Mouse (Mus musculus) spleen, adult 2 months (tissue): ENCODE measurements around the gene Rcan2. TPM values are rescaled to one million over a fixed set of nuclear protein-coding genes. Genes with fewer than 3 reads are reported as not detected.

Experiments used
- DNase-seq, 2 experiments: peaks; one replicate each; pipeline versions ENCODE4 v3.0.0 to v3.0.0-alpha.2; 2012 to 2021; ENCODE audit warnings: low spot score in 2 of 2, low read depth in 1 of 2
- H3K27ac ChIP-seq: fragments of 200-500 bp; 2 replicates; pipeline ENCODE4 v1.5.1; 2012; ENCODE audit warnings: low read length, inconsistent platforms; ENCODE audit not compliant: insufficient read depth
- H3K27me3 ChIP-seq: fragments of 200-500 bp; 2 replicates; pipeline ENCODE4 v1.6.1; 2012; ENCODE audit warnings: mild to moderate bottlenecking, moderate library complexity, low read length, inconsistent platforms; ENCODE audit not compliant: control insufficient read depth, insufficient read depth
- H3K36me3 ChIP-seq: fragments of 200-500 bp; 2 replicates; pipeline ENCODE4 v1.6.1; 2012; ENCODE audit warnings: mild to moderate bottlenecking, low read length, inconsistent platforms; ENCODE audit not compliant: control insufficient read depth, insufficient read depth
- H3K4me1 ChIP-seq: fragments of 200-500 bp; 2 replicates; pipeline ENCODE4 v1.6.1; 2011; ENCODE audit warnings: inconsistent platforms; ENCODE audit not compliant: control insufficient read depth, insufficient read depth, insufficient read length
- H3K4me3 ChIP-seq: fragments of 200-500 bp; 2 replicates; pipeline ENCODE4 v1.5.1; 2011; ENCODE audit warnings: mild to moderate bottlenecking, inconsistent platforms; ENCODE audit not compliant: insufficient read depth, insufficient read length; ENCODE audit errors: extremely low read depth
- CTCF ChIP-seq: fragments of 200-500 bp; IDR thresholded peaks from 2 replicates; pipeline ENCODE4 v1.5.1; 2011; ENCODE audit warnings: mild to moderate bottlenecking, inconsistent platforms; ENCODE audit not compliant: insufficient read depth, insufficient read length, insufficient replicate concordance; ENCODE audit errors: extremely low read depth
- POLR2A ChIP-seq: fragments of 200-500 bp; IDR thresholded peaks from 2 replicates; pipeline ENCODE4 v1.6.1; 2011; ENCODE audit warnings: low read depth, low read length, inconsistent platforms
- WGBS: fragments of 180-500 bp; shearing (Covaris S2); methylation state at CpG from one replicate; pipeline ENCODE4 v1.1.7; 2018; 5-methylcytosine and 5-hydroxymethylcytosine counted together
- polyA plus RNA-seq: library from polyadenylated mRNA; depleted of rRNA; stranded (reverse); fragments of >200 nt; gene quantifications from 2 replicates; pipeline ENCODE4 v1.2.3, GENCODE M21; 2012

Gene Rcan2
- polyA plus RNA-seq, 1 experiment = 1.4 TPM

DNA sequence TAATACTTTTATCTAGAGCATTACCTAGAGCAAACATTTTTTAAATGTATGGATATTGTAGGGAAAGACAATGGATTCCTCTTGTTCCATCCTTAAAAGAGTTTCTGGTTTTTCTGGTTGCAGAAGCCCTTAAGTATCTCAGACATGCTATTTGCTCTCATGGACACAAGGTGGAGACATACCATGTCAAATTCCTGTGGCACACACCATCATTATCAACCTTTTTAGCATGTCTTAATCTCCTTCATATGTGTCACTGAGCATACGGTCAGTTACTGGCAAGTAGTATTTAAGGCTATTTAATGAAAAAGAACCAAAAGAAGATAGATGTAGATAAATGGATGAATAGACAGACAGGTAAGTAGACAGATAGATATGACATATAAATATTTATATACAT is 81.9 kb downstream of the Rcan2 start:
- Histone ChIP-seq H3K27ac (no peak overlapping the region), H3K36me3 (no peaks in the 10 kb centered on the region), H3K4me1 (no peaks in the 10 kb centered on the region), H3K4me3 (no peak overlapping the region), H3K27me3 (no peaks in the 10 kb centered on the region)
- DNase-seq = no peak
- no peak for TF ChIP-seq CTCF
- WGBS = 30% methylated on average over 1 of the region's 1 CpGs

DNA sequence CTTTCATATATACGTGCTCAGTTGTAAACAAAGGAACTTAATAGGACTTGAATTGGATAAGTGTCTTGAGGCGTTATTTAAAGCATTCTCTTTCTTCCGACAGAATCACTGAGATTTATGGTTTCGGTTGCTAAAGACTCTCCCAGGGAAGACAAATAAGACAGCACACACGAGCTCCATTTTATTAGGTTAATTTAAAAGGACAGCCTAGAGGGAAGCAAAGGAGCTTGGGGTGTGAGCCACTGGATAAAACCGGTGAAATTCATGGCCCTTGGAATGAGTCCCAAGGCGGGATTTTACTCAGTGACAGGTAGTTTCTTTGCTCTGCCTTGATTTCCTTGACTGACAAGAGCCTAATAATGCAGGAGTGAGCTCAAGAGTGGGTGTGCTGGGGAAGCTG is 85.1 kb downstream of the Rcan2 start:
- Histone ChIP-seq H3K4me3 (no peak overlapping the region), H3K27me3 (no peaks in the 10 kb centered on the region), H3K27ac (no peak overlapping the region), H3K4me1 (no peaks in the 10 kb centered on the region), H3K36me3 (no peaks in the 10 kb centered on the region)
- DNase-seq = no peak
- 82% methylated on average over 7 of the region's 7 CpGs for WGBS
- TF ChIP-seq POLR2A (no peak), CTCF (no peak)

DNA sequence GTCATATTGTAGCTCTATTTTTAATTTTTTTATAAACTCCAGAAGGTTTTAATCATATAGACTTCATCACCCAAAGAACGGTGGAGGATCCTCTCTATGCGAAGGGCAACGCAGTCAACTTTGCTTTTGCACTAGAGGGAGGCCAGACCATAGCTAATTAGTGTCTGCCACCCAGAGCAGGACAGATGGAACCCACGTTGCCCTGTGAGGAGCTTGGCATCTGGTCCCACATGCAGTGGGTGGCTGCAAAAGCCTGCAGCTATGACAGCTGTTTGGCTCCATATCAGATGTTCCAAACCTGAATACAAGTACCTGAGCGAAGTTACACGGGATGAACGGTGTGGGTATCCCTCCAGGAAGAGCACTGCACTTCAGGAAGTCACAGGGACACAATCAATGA is 86.8 kb downstream of the Rcan2 start:
- no peaks in the 10 kb centered on the region for H3K27me3 ChIP-seq
- H3K4me3 ChIP-seq = no peak overlapping the region
- no peak for TF ChIP-seq CTCF
- no peak for TF ChIP-seq POLR2A
- no peak for DNase-seq
- 82% methylated on average over 7 of the region's 7 CpGs for WGBS
- no peaks in the 10 kb centered on the region for H3K4me1 ChIP-seq
- no peaks in the 10 kb centered on the region for H3K36me3 ChIP-seq
- H3K27ac ChIP-seq = no peak overlapping the region

DNA sequence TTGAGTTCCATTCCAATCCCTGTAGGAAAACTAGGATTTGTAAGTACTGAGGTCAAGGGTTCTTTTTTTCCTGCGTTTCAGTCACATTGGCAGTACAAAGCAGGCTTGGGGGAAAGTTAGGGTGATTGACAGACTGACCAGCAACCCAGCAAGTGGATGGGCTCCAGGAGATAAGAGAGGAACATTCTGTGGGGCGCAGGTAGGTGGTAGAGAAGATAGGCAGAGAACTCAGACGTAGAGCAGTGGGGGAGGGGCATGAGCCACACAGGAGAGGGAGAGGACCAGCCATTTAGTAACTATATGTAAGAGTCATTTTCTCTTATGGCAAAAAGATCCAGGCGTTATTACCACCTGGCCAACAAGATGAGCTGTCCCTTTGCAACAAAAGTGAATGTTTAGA is 96.2 kb downstream of the Rcan2 start:
- 77% methylated on average over 4 of the region's 4 CpGs for WGBS
- Histone ChIP-seq H3K27me3 (no peaks in the 10 kb centered on the region), H3K36me3 (no peaks in the 10 kb centered on the region), H3K27ac (no peak overlapping the region), H3K4me1 (no peaks in the 10 kb centered on the region), H3K4me3 (no peak overlapping the region)
- TF ChIP-seq CTCF (no peak), POLR2A (no peak)
- no peak for DNase-seq

GRCm38 (mm10) chr17:43899405-43900092 is 98.4 kb downstream of the Rcan2 start:
- Histone ChIP-seq H3K27me3 (no peaks in the 10 kb centered on the region), H3K4me3 (no peak overlapping the region), H3K36me3 (no peaks in the 10 kb centered on the region), H3K27ac (no peak overlapping the region), H3K4me1 (no peaks in the 10 kb centered on the region)
- no peak for DNase-seq
- WGBS = 90% methylated on average over 4 of the region's 4 CpGs
- TF ChIP-seq POLR2A = no peak
- no peak for TF ChIP-seq CTCF

DNA sequence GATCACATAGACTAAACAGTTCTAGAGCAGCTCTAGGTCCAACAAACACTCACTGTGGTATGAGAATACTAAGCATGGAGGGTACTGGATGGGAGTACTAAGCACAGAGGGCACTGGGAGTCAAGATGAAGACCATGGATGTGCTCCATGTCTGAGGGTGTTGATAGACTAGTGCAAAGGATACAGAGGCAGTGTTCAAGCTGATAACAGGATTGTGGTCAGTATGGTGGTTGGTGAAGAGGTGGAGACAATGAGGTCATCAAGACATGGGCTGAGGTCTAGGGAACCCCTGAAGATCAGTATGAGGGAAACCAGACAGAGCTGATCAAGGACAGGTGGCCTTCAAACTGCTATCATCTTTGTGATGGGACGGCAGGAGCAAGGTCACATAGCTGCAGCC is 99.0 kb downstream of the Rcan2 start:
- Histone ChIP-seq H3K4me1 (no peaks in the 10 kb centered on the region), H3K27me3 (no peaks in the 10 kb centered on the region), H3K27ac (no peak overlapping the region), H3K4me3 (no peak overlapping the region), H3K36me3 (no peaks in the 10 kb centered on the region)
- WGBS = 63% methylated on average over 1 of the region's 1 CpGs
- DNase-seq = no peak
- TF ChIP-seq POLR2A (no peak), CTCF (no peak)

GRCm38 (mm10) chr17:43901474-43901873 is 100.3 kb downstream of the Rcan2 start:
- no peak overlapping the region for H3K4me3 ChIP-seq
- TF ChIP-seq POLR2A (no peak), CTCF (no peak)
- no peaks in the 10 kb centered on the region for H3K4me1 ChIP-seq
- no peak overlapping the region for H3K27ac ChIP-seq
- whole genome bisulfite sequencing = 88% methylated on average over 3 of the region's 3 CpGs
- DNase-seq = no peak
- no peaks in the 10 kb centered on the region for H3K27me3 ChIP-seq
- H3K36me3 ChIP-seq = no peaks in the 10 kb centered on the region
